Mouse (Mus musculus): ENCODE data around the gene Gm20816. TPM values are rescaled to one million over a fixed set of nuclear protein-coding genes. Genes with fewer than 3 reads are reported as not detected.
"Not testable (repeated sequence)": the region's sequence is repeated elsewhere in the genome, so short reads cannot be mapped to it uniquely, and the experiment has no call there.

Gm20816 gene
- polyA plus RNA-seq (2016; fragmentation: Nextera tagmentation; extraction: Ambion mirVana) = not detected in 2 replicates

DNA sequence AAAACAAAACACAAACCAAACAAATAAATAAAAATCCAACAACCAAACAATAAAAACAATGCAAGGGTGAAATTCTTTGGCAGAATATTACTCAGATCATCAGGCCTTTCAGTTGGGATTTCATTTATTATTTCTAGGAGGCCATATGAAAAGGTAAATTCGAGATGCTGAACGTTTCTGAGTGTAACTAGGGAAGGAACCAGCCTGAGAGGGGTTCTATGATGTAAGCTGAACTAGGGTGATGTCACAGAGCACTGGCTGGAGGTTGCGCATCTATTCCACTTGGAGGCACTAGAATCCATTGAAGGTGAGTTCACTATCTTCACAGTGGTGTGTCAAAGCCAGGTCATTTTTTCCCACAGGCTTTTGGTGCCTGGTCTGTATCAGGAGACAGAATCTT, at the start of gene Gm20816:
TSS of gene Gm20816 (plus strand) at position 301 of the 400 bp plus-strand sequence.
- not testable (repeated sequence) for ATAC-seq (ENCODE audit: low FRiP score); H3K36me3 ChIP-seq (replicated peaks); H3K9ac ChIP-seq; H3K27ac ChIP-seq; H3K27me3 ChIP-seq; H3K4me1 ChIP-seq; H3K4me2 ChIP-seq; H3K4me3 ChIP-seq (replicated peaks); H3K9me3 ChIP-seq
- no CpG with 5 or more reads among the region's 3 CpGs for WGBS

Other genes with a start within 250 kb of the Gm20816 start
- gene Gm20937, start 243.1 kb upstream of the Gm20816 start, polyA plus RNA-seq (2016; fragmentation: Nextera tagmentation; extraction: Ambion mirVana) = not detected in 2 replicates

All from forebrain, embryonic 12.5 days (tissue).